Mouse (Mus musculus): Measurements from ENCODE around the gene Ell.

Gene Ell

DNA sequence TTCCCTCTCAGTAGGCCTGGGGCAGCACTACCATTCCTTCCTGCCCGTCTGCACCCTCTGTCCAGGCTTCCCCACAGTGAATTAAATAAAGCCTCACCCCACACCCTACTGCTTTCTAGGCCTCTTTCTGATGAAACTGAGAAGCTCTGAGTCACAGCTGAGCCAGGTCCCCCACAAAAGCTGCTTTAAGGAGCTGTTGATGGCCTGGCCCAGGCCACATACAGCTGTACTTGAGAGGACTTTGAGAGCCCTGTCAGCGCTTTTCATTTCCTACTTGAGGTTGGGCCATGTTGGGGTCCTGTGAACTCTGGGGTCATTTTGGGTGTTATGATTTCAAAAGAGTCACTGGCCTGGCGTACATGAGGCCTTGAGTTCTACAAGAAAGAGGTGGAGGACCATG, 4.0 kb upstream of the Ell start:
- DNase-seq (ENCODE audit: low read depth, low spot score) = no peak

DNA sequence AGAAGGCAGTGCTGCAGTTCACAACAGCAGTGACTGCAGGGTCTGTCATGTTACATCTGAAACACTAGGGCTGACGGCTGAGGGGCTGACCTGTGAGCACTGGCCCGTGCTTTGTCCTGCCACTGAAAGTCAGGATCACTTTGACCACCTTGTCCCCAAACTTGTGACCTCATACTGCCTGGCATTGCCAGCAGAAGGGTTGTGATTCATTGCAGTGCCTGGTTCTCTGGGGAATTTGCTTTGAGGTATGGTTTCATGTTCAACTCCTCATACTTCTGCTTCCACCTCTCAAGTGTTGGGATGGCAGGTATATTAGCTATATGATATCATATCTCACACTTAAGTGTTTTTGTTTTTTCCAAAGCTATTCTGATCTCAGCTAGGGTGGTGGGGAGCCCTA, 3.6 kb upstream of the Ell start:
- DNase-seq (ENCODE audit: low read depth, low spot score) = peak; percentile 64

DNA sequence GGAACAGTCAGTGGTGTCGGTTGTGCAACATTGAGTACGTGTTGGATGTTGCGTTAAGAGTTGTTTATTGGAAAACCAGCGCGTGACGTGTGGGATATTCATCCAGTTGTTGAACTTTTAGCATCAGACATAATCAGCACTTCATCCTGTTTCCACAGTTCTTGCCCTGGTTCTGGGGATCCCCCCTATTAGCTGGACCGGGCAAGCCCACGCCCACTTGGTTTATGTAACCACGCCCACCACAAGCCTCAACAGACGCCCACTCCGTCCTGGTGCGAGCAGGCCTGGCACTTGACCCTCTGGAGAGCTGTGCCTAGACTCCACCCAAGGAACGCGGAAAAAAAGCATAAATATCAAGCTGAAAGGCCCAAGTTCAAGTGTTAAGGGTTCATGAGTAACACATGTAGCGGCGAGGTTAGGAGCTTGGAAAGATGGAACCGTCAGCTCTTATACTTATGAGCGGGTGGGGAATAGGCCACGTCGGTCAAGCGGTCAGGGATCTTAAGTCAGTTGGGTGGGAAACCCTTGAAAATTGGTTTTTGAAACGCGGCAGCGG, 1.2 kb upstream of the Ell start:
- peak; percentile 84 for DNase-seq (ENCODE audit: low read depth, low spot score)

DNA sequence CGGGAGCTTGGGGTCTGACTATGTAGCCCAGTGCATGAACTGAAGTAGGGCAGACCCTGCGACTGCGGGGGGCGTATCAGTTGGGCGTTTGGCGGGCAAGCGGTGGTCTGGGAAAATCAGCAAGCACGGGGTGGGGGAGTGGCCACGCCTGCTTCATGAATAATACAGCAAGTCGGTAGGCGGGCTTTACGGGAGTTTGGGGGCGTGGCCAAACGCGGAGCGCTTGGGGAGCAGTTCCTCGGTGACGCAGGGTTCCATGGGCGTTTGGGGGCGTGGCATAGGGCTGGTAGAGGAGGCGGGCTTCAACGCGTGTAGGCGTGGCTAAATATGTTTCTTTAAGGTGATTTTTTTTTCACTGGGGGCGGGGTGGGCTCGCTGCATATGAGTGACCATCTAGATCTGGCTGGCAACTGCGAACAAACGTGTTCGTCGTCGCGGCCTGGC, 602 bp upstream of the Ell start:
- peak; percentile 100 for DNase-seq (ENCODE audit: low read depth, low spot score)

DNA sequence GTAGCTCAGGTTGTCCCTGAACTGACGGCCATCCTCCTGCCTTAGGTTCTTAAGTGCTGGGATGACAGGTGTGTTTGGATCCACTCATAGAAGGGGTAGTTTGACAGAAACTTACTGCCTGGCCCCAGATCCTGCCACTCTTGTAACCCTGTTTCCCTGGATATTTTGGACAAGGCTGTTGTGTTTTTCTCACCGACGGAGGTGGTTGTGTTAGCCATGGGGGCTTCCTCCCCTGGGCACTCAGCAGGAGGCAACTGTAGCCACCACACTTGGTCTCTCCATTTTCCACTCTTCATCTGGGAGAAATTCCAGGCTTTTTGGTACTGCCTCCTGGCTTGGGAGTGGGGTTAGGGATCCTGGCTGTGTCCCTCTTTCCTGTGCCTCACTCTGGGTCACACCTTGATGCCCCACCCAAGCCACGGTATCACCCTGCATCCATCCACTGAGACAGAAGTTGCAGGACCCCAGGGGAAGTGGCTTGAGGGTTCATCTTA, 803 bp downstream of the Ell start:
- no peak for DNase-seq (ENCODE audit: low read depth, low spot score)

DNA sequence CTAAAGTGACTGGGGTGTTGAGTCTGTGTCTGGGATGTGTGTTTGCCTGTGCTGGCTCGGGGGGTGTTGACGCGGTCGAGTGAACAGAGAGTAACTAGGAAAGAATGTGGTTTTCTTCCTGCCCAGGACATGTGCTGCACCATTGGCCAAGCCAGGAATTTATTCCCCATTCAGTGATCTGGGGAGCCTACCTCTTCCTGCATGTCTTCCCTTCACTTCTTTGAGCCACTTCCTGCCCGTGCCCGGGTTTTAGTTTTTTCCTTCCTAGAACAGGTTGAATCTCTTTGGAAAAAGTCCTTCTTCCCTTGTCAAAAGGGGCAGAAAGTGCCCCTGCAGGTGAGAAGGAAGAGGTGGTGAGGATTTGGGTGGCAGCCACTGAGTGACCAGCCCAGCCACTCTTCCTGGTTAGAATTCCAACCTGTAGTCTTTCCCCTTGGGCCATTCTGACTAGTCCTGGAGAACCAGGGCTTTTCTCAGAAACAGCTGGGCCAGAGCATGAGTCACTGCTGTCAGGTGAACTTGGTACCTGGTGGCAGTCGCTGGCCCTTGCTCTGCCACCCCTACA, 1.3 kb downstream of the Ell start:
- peak; percentile 82 for DNase-seq (ENCODE audit: low read depth, low spot score)

DNA sequence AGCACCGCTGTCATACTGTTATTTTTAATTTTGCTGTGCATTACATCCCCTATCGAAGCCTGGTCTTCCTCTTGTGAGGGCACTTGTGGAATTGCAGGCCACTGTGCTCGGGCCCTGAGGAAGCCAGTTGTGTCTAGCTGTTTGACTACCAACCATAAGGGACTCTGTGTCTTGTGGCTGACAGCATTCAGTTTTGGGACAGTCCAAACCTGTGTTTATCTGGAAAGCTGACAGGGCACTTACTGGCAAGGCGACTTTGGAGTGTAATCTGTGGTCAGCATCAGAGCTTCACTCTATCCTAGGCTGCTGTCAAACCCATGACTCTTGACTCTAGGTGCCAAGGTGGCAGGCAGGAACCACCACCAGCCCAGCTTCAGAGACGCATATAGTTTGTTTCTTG, 1.8 kb downstream of the Ell start:
- DNase-seq (ENCODE audit: low read depth, low spot score) = no peak

DNA sequence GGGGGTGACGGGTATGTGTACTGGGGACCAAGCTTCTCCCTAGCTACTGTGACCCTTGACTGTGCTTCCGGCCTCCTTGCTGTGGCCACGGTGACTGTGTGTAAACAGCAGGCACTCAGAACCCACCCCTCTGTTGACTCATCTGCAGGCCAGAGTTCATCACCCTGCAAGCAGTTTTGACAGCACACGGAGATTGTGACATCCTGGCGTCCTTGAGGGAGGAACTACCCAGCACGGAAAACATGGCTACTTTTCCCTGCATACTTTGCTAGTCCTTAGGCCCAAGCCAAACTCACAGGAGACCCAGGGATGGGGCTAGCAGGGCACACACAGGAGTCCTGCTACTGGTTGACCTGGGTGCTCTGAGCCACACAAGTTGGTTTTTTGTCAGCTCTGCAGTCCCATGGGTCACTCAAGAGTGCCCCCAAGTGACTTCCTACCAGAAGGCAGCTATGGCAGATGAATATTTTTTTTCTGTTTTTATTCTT, 5.0 kb downstream of the Ell start:
- peak; percentile 79 for DNase-seq (ENCODE audit: low read depth, low spot score)

DNA sequence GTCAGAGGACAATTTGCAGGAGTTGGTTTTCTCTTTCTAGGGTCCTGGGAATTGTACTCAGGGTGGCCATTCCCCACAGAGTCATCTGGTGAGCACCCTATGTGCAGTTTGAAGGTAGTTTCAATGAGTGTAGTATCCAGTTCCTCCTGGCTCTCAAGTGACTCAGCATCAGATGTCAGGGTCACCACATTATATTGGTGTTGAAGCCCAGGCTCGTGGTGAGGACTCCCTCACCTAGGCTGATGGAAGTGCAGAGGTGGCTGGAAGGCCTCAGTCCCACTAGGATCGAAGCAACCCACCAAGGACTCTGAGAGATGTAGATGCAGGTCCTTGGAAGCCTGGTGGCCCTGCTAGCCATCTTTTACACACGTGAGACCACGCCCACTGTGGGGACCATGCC, 7.2 kb downstream of the Ell start:
- DNase-seq (ENCODE audit: low read depth, low spot score) = no peak

DNA sequence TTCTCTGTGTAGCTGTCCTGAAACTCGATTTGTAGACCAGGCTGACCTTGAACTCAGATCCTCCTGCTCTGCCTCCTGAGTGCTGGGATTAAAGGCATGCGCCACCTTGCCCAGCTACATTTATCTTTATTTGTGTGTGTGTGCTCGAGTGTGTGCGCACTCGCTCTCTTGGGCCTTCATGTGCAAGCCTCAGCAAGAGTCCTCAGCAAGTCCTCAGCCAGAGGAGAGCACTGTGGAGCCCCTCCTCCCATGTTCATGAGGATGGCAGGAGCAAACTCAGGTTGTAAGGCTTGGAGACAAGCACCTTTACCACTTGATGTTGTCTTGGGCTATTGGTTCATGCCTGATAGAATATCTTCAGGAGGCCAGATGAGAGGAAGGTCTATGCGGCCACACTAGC, 8.5 kb downstream of the Ell start:
- no peak for DNase-seq (ENCODE audit: low read depth, low spot score)

DNA sequence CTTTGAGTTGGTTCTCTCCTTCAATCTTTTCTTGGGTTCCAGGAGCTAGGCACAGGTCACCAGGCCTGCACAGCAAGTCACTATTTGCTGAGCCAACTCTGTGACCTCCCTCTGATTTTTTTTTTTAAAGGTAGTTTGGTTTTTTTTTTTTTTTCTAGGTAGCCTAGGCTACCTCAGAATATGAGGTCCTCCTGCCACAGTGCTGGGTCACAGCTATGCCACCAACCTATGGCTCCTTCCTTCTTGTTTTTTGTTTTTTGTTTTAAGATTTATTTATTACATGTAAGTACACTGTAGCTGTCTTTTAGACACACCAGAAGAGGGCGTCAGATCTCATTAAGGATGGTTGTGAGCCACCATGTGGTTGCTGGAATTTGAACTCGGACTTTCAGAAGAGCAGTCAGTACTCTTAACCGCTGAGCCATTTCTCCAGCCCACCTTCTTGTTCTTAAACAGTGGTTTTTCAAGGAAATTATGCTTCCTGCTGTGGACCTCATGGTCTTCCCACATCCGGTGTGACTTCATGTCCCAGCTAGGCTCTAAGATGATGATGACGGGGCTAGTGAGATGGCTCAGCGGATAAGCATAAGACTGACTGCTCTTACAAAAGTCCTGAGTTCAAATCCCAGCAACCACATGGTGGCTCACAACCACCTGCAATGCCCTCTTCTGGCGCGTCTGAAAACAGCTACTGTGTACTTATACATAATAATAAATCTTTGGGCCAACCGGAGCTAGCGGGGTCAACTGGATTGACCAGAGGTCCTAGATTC, 10.3 kb downstream of the Ell start:
- DNase-seq (ENCODE audit: low read depth, low spot score) = no peak

DNA sequence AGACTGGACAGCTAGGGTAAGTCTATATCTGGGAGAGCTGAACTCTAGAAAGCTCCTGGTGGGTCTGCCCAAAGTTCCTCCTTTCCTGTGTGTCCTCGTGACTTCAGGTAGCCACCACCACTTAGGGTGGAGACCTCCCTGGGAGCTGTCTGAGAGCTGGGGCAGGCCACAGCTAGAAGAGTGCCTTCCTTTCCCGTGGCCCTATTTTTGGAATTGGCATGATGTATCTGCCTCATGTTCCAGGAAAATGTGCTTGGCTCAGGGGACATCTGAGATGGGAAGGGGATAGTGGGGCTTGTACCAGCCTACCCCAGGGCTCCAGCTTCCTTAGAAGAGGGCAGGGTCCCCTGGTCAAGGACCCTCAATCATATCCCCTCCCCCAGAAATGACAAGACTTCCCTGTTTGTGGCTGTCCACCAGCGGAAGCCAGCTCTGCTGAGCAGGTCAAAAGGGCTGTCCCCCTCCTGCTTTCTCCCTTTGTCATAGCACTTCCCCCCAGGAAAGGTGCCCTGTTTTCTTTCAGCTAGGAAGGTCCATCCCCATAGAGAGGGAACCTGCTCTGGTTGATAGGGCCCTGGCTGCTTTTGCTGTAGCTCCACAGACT, 12.4 kb downstream of the Ell start:
- no peak for DNase-seq (ENCODE audit: low read depth, low spot score)

DNA sequence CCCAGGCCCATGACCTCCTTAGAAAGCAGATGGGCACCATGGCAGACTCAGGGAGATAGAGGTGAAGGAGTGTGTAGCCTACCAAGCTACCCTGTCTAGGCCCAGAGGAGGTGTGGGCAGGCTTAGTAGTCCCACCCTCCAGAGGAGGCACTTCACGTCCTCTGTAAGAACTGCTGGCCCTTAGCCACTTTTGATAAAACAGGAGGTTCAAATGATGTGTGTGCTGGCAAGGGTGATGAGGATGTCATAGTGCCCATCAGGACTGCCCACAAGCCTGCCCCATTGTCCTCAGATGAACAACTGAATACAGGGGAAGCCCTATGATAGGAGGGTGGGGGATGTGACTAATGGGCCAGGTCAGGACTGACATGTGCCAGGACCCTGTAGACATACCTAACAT, 13.6 kb downstream of the Ell start:
- DNase-seq (ENCODE audit: low read depth, low spot score) = peak; percentile 49

DNA sequence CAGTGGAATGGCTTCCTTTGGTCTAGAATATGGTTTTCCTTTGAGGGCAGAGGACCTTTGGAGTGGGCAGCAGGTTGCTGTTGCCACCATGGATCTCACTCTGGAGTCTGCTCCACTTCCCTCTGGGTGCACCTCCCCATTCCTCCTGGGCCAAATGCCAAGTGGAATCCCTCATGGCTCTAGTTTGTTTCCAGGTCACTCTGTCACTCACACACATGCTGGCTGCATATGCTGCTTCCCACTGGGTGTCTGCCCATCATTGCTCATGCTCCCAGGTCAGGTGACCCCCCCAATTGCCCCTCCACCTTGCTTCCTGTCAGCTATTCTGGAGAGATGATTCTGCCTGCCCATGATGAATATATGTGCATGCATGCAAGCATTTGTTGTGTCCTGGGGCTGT, 14.5 kb downstream of the Ell start:
- DNase-seq (ENCODE audit: low read depth, low spot score) = peak; percentile 74

DNA sequence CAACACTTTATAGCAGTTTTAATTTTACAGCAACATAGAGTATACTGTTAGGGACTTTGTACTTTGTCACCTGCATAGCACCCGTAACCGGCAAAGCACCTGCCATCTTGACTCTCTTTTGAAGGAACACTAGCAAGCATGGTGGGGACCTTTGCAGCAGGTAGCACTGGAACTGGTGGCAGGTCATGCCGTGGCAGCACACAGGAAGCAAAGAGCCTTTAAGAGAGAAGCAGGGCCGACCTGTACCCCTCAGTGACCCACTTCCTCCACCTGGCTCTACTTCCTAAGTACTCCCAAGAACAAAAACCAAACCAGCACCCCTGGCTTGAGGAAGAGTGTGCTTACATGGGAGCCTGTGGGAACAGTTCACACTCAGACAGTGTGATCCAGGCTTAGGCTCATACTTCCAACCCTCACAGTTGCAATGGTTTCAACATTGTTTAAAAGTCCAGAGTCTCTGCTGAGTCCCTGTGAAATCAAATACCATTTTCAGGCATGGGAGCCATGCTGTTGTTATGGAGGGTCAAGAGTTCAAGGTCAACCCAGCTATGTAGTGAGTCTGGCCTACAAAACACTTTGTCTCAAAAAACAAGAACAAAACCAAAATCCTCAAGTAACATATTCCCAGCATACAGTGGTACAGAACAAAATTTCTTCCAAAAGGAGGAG, 16.0 kb downstream of the Ell start:
- no peak for DNase-seq (ENCODE audit: low read depth, low spot score)

DNA sequence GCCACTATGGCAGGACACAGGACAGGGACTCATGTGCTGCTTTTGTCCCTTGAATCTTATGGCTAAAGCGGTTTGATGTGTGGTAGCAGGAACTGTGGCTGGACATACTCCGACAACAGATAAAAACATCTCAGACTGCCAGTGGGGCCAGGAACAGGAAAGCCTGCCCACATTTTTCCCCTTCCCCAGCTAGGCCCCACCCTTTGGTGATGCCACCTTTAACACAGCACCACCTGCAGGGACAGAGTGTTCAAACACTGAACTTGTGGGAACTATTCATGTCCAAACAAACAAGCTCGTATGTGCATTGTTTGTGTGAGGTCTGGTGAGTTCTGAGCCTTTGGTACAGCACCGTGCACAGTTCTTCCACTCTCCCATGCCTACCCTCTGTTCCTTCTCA, 19.1 kb downstream of the Ell start:
- no peak for DNase-seq (ENCODE audit: low read depth, low spot score)

DNA sequence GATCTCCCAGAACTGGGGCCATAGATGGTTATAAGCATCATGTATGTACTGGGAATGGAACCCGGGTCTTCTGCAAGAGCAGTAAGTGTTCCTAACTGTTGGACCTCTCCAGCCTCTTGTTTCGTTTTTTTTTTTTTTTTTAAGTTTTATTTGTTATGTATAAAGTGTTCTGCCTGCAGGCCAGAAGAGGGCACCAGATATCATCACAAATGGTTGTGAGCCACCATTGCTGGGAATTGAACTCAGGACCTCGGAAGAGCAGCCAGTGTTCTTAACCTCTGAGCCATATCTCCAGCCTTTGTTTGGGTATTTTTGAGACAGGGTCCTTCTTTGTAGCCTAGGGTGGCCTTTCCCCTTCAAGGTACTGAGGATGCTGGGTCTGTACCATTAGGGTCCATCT, 19.7 kb downstream of the Ell start:
- peak; percentile 57 for DNase-seq (ENCODE audit: low read depth, low spot score)

DNA sequence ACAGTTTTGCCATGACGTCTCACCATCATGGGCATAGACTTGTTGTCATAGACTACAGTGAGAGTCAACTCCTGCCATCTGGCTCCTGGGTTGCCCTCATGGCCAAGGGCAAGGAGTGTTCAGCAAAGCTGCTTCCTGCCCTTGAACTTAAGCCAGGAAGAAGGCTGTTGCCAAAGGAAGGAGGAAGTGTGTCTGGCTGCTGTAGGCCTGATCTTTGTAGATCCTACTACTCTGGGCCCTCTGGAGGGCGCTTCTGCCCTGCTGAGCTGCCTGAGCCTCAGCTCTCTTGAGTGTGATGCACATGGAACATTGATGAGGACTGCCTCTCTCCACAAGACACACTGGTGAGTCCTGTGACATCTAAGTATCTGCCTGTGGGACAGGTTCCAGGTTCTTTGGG, 20.8 kb downstream of the Ell start:
- DNase-seq (ENCODE audit: low read depth, low spot score) = peak; percentile 76

DNA sequence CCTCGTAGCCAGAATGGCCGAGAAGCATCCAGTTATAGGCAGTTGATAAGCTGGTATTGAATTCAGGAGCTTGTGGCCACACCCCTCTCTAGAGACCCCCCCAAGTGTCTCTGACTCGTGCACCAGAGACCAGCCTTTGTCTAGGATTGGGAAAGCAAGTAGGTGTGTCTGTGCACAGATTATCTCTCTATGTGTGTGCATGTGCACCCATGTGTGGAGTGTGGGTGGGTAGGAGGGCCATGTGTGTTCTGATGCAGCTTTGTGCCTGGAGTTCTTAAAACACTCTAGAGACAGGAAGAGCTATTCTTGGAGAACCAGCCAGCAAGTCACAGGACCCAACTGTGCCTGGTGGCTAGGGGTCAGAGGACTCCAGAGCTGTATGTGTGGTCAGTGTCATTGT, 21.3 kb downstream of the Ell start:
- no peak for DNase-seq (ENCODE audit: low read depth, low spot score)

DNA sequence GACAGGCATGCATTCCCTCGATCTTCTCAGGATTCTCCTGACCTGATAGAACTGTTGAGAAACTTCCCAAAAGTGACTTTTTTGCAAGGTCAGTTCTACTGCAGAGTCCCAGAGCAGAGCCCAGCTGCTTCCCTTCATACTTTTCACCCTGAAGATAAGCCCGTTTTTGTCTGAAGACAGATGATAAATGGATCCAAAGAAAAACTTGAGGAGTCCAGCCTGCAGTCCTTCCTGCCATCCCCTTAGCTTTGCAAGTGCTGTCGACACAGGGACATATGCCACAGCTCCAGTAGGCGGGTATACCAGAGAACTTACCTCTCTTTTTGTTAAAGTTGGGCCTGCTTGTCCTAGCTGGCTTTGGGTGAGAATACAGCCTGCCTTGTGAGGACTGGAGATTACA, 22.1 kb downstream of the Ell start:
- no peak for DNase-seq (ENCODE audit: low read depth, low spot score)

DNA sequence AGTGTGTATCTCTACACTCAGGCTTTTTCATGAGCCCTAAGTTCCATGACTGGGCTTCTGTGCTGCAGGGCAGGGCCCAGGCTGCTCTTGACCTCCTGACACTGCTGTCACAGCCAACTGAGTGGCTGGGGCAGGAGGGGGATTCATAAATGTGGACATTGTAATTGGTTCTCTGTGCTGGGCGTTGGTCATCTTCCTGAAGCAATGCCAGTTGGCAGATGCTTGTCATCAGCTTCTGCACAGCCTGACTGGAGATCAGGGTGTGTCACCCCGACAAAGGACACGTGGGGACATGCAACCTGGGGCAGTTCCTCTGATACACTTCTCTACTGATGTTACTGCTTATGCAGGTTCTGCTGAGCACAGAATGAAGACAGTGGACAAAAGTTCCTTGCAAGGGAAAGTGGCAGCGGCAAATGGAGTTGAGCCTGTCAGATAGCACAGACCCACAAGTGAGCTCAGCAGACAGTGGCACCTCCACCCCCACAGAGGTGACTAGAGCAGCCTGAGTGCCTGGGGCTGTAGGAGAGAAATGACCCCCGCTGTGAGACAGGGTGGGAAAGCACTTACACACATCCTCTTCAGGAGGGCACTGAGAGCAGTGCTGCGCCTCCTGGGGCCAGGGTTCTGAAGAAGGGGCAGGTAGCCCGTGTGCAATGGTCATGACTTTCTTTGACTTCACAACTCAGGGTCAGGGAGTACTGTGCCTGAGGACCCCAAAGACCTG, 22.7 kb downstream of the Ell start:
- DNase-seq (ENCODE audit: low read depth, low spot score) = peak; percentile 77
